Mouse (Mus musculus): ENCODE results near the gene Txndc9.
"Not testable (repeated sequence)": the region's sequence is repeated elsewhere in the genome, so short reads cannot be mapped to it uniquely, and the experiment has no call there.

Gene Txndc9

DNA sequence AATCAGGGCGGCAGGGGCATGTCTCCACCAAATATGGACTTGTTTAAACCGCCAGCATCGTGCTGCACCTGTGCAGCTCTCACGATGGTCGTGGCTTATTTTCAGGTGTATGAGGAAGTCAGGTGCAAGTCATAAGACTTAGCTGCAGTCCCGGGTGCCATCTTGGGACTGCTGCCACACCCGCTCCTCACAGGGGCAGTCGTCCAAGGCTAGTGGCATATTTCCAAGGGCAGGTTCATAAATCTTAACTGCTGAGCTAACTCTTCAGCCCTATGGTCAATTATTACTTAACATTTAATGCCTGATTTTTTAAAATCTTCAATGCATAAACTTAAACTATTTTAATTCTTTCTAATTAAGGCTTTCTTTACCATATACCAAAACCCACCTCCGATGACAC, 21.0 kb downstream of the Txndc9 start:
- not testable (repeated sequence) for DNase-seq (ENCODE audit: low spot score in 2 of 2)

DNA sequence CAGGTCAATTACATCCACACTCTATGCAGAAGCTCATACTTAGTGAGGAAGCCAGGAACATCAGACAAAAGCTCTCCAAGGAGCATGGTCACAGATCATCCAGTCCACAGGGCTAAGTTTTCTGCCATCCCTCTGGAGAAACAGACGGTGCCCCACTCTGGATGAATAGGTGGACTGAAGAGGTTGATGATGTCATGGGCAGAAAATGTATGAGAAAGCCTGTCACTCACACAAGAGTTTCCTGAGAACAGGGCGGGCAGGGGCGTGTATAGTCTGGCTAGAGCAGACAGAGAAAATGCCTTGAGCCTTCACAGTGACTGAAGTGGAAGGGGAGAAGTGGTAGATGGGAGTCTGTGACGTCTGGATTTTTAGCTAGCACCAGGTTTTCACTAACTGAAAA, 26.2 kb downstream of the Txndc9 start:
- DNase-seq (ENCODE audit: low spot score in 2 of 2) = no peak

DNA sequence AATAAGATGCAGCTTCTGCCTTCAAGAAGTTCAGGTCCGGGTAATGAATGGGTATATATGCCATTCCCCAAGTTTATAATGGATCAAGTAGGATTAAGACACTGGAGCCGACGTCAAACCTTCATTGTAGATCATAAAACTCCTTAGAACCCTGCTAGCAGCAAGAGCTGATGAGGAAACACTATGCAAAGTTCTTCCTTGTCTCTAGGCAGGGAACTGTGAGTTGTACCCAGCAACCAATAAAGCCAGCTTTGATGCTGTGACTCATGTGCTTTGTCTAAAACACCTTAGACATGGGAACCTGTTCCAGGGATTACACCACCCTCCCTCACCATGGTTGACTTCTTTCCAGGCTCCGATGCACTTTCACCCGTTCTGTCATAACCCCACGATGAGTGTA, 28.9 kb downstream of the Txndc9 start:
- no peak for DNase-seq (ENCODE audit: low spot score in 2 of 2)

DNA sequence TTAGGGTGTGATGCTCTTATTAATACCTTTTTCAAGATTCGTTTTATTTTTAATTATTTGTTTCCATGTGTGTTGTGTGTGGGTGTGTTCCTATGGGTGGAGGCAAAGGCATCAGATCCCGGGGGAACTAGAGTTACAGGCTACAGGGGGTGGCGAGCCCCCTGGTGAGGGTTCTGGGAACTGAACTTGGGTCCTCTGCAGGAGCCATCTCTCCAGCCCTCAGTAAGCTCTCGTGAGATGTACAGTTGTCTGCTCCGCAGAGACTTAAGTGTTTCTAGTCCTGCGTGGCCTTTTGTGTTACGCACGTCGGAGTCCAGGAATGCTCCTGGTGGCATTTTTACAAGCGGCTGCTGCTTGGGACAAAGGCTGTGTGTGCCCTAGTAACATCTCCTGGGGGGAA, 32.1 kb downstream of the Txndc9 start:
- no peak for DNase-seq (ENCODE audit: low spot score in 2 of 2)

DNA sequence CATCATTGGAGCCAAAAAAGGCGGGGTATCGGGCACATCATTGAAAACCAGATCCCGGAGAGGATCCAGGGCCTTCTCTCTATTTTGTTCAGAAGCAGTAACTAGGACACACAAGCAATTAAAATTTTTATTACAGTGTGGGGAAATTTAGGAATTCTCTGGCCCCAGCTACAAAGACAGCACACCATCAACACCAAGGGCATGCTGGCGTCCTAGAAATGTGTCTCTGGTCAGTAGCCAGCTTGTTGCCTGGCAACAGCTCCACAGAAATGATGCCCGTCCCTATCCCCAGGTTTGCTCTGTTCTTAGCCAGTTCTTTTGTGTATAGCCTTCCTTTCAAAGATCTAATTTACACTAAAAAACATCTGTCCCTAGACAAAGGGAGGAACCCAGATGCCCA, 38.2 kb downstream of the Txndc9 start:
- peak in 1 of 2 experiments; percentile 8 for DNase-seq (ENCODE audit: low spot score in 2 of 2)

DNA sequence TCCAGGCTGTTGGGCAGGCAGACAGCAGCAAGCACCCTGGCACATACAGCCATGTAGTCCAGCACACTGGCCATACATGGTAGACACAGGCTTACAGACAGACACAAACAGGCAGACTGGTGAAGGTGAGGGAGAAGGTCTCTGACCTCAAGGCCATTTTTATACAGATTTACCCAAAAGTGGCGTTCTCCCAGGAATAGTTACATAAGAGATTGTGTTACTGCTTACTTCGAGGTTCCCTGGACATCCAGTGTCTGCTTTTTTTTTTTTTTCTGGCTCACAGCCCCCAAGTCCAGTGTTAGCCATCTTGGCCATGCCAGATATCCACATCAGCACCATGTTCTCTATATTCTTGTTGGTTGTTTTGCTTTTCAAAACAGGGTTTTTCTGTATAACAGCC, 39.2 kb downstream of the Txndc9 start:
- no peak for DNase-seq (ENCODE audit: low spot score in 2 of 2)

DNA sequence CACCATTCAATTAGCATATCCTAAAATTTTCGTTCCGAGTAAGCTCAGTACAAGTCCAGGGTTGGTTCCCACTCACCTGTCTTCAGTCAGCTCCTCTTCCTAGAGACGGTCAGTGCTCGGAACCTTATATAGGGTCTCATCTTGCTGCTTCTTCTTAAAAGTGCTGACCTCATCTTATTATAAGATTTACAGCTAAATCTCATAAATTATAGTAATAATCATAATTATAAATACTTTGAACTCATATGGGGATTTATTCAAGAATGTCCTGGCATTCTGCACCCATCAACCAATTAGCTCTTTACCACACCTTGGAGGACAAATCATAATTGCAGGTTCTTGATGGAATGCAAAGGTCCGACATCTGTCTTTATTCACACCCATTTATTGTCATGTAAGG, 40.0 kb downstream of the Txndc9 start, which contains the start of gene Lyg1:
TSS of gene Lyg1 (minus strand) at position 101 of the 400 bp plus-strand sequence.
- DNase-seq (ENCODE audit: low spot score in 2 of 2) = no peak

DNA sequence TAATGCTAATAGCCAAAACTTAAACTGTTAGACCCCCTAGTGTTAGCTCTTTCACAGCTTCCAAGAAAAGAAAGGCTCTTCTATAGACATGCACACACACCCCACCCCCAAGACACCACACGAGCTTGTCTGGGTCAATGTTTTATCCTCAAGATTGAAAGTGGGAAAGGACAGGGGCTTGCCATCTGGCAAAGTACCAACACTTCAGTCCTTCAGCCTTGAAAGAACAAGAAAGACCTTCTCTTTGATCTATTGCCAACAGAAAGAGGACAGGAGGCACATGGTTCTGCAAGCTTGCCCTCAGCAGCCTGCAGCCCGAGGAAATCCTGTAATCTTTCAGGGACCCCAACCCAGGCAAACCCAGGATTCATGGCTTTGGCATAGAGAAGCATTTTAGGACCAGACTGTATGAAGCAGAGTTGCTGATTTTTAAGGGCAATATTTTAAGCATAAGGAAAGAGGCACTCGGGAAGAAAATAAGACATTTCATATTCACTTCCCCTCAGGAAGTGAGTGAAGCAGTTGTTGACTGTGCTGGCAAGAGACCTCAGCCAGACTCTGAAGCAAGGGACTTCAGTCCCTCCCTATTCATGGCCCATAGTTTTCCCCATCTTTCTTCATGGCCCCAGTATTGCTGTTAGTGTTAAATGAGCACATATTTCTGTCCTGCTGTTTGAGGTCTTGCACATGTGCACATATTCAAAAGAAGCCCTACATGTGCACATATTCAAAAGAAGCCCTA, 40.8 kb downstream of the Txndc9 start:
- peak; percentile 12 to 16 for DNase-seq (ENCODE audit: low spot score in 2 of 2)

DNA sequence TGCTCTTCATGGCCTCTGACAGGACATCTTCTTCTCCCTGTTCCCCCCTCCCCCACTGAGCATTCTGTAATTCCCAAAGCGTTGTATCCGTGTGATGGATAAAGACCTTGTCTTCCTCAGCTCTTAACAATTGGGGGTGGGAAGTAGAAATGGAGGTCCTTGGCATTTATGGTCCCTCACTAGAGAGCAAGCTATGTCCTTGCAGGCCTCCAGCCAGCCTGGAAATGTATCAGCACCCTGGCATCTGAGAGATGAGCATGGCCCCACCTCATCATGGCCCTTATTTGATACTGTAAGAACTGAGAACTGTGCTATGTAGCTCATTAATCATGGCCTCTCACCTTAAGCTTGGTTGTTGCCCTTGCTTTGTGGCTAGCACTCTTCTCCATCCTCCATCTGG, 42.4 kb downstream of the Txndc9 start:
- no peak for DNase-seq (ENCODE audit: low spot score in 2 of 2)

DNA sequence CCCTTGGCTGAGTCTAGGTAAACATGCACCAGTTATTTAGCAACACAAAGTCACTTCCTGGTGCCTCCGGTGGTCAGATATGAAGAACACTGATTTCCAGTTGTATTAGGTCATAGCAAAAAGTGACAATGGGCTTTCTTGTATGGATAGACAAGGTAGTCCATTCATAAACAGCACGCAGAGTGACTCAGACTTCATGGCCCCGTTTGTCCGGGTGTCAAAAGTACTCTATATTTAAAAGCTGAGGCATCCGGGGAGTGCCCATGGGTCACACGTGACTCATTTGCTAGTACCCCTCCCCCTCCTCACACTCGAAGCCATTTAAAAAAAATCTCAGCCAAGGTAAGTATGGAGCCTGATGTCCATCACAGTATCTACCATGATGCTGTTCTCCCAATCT, 42.9 kb downstream of the Txndc9 start:
- no peak for DNase-seq (ENCODE audit: low spot score in 2 of 2)

DNA sequence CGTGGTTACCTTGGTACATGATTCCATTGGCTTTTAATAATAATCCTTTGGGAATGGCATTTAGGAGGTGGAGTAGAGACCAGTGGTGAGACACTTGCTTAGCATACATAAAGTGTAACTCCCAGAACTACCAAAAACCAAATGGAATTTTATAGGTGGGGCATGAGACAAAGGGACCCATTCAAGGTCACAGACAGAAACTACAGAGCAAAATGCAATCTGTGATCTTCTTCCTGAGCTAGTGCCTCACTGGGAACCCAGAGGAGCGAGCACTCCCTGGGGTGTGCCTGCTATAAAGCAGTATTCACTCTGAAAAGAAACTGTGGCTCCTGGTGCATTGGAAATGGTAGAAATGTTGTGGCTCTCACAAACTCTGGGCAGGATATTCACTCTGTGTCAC, 48.8 kb downstream of the Txndc9 start:
- DNase-seq (ENCODE audit: low spot score in 2 of 2) = no peak
